ENCODE assay signal across 8 mouse cellular contexts in the genomic region with DNA sequence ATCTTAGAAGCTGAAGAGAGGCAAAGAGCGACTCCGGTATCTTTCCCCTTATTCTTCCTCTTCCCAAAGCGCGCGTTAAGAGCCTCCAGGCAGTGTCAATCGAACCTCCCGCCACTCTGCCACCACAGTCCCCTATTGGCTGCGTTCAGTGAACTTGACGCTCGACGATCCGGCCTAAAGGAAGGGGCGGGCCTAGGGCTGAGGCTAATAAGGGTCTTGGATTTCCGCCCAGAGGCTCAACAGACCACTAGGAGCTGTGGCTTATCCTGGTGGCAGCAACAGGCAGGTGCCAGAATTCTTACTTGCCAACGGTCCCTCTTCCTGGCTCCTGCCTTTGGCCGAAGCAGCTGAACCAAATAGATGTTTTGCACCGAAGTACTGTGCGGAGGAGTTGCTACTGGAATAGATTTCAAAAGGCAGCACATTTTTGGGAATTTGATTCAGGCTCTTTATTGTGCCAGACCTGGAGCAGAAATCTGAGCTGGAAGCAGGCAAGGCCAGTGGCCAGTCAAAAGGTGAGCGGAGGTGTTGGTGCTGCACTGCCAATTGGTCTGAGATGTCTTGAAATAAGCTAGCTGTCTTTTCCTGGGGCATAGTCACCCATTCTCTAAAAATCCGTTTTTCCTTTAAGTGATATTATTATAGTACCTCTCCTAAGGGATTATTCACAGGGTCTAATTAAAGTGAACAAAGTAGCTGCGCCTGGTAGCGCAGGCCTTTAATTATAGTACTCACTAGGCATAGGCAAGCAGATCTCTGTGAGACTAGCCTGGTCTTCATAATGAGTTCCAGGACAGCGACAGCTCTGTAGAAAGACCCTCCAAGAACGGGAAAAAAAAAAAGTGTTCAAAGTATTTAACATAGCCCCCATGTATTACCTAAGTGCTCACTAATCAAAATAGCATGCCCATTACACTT. TPM values are rescaled to one million over a fixed set of nuclear protein-coding genes. Genes with fewer than 3 reads are reported as not detected.
A peak's percentile ranks its signal among the peaks of the same experiment; 100 is the strongest.
DNase-seq lines count a peak whose midpoint lies in the region; ATAC-seq and TF ChIP-seq lines count a peak whose summit lies in the region.

Rad54l (minus strand) TSS at position 89 of the 918 bp plus-strand sequence.
Pomgnt1 (plus strand) TSS at position 239 of the 918 bp plus-strand sequence.

- 8% methylated on average over 24 of the region's 24 CpGs for WGBS in heart, embryonic 11.5 days (ENCODE audit: insufficient replicate concordance)
- WGBS in kidney, embryonic 15.5 days = 5% methylated on average over 24 of the region's 24 CpGs
- WGBS in liver, embryonic 12.5 days (ENCODE audit: insufficient replicate concordance) = 5% methylated on average over 24 of the region's 24 CpGs

- peak within 1 kb of the TSS; percentile 80 for H3K4me2 ChIP-seq in heart, embryonic 11.5 days
- H3K4me2 ChIP-seq in kidney, embryonic 15.5 days = peak within 1 kb of the TSS; percentile 68
- H3K4me2 ChIP-seq in liver, embryonic 12.5 days = peak within 1 kb of the TSS; percentile 86

- H3K27ac ChIP-seq in heart, embryonic 11.5 days (ENCODE audit: low read depth, low read length) = peak within 1 kb of the TSS; percentile 71; the same call in 1 of the 2 replicates
- H3K27ac ChIP-seq in kidney, embryonic 15.5 days = peak within 1 kb of the TSS; percentile 80
- H3K27ac ChIP-seq in liver, embryonic 12.5 days = peak within 1 kb of the TSS; percentile 80

- ATAC-seq in erythroblast, adult 5-6 weeks (replicated peaks; ENCODE audit: low FRiP score, poor library complexity, severe bottlenecking) = peak; percentile 94
- ATAC-seq in heart, embryonic 11.5 days (replicated peaks; ENCODE audit: insufficient number of reproducible peaks, low FRiP score, low TSS enrichment) = peak; percentile 92
- peak; percentile 98 for ATAC-seq in kidney, embryonic 15.5 days (replicated peaks; ENCODE audit: low FRiP score)
- peak; percentile 96 for ATAC-seq in liver, embryonic 12.5 days

- peak; percentile 56; the same call in 1 of the 2 replicates for TF ChIP-seq CTCF in brain, embryonic 14.5 days (IDR thresholded peaks at IDR 0.05; ENCODE audit: borderline replicate concordance, extremely low read depth, insufficient read depth, insufficient read length)

- H3K4me1 ChIP-seq in heart, embryonic 11.5 days (ENCODE audit: control insufficient read depth, insufficient read depth, low read length) = 0 out of 2 replicates have a peak, but pooled peaks cover 5% of the 10 kb centered on the region
- peaks cover 22% of the 10 kb centered on the region for H3K4me1 ChIP-seq in kidney, embryonic 15.5 days
- H3K4me1 ChIP-seq in liver, embryonic 12.5 days = peaks cover 36% of the 10 kb centered on the region

- H3K36me3 ChIP-seq in heart, embryonic 11.5 days (ENCODE audit: control insufficient read depth, insufficient read depth, low read length) = no peaks in the 10 kb centered on the region
- H3K36me3 ChIP-seq in kidney, embryonic 15.5 days = peaks cover 7% of the 10 kb centered on the region; the same call in 1 of the 2 replicates
- peaks cover 24% of the 10 kb centered on the region for H3K36me3 ChIP-seq in liver, embryonic 12.5 days
- no peaks in the 10 kb centered on the region; the same call in 1 of the 2 replicates for H3K36me3 ChIP-seq in splenic B cell, adult 2 months (ENCODE audit: control insufficient read depth, insufficient read depth, low read length, poor library complexity, severe bottlenecking)

- H3K9me3 ChIP-seq in heart, embryonic 11.5 days (replicated peaks; ENCODE audit: control insufficient read depth, low read length) = no peaks in the 10 kb centered on the region
- H3K9me3 ChIP-seq in kidney, embryonic 15.5 days (replicated peaks) = no peaks in the 10 kb centered on the region
- no peaks in the 10 kb centered on the region for H3K9me3 ChIP-seq in liver, embryonic 12.5 days (replicated peaks)

- peak; percentile 25; the same call in 1 of the 2 replicates for TF ChIP-seq POLR2A in brain, embryonic 14.5 days (IDR thresholded peaks at IDR 0.05; ENCODE audit: borderline replicate concordance, extremely low read depth, insufficient read depth, insufficient read length, poor library complexity, severe bottlenecking)

- peak; percentile 83 for DNase-seq in CD4-positive, CD25-positive, alpha-beta regulatory T cell, adult 2 months (ENCODE audit: low read depth, low spot score)
- peak; percentile 99 for DNase-seq in brain, embryonic 14.5 days (ENCODE audit: low read depth)
- DNase-seq in naive thymus-derived CD4-positive, alpha-beta T cell, adult 2 months (ENCODE audit: low read depth) = peak; percentile 65
- DNase-seq in splenic B cell, adult 2 months (ENCODE audit: low read depth, low spot score) = peak; percentile 84

- no peaks in the 10 kb centered on the region for H3K27me3 ChIP-seq in heart, embryonic 11.5 days (ENCODE audit: control insufficient read depth, insufficient read depth, low read length)
- no peaks in the 10 kb centered on the region for H3K27me3 ChIP-seq in kidney, embryonic 15.5 days
- H3K27me3 ChIP-seq in liver, embryonic 12.5 days (replicated peaks) = no peaks in the 10 kb centered on the region
- H3K27me3 ChIP-seq in splenic B cell, adult 2 months (ENCODE audit: control insufficient read depth, insufficient read depth, low read length, poor library complexity, severe bottlenecking) = no peaks in the 10 kb centered on the region

- peak within 1 kb of the TSS; percentile 65 for H3K4me3 ChIP-seq in heart, embryonic 11.5 days (ENCODE audit: low read depth, low read length)
- peak within 1 kb of the TSS; percentile 66 for H3K4me3 ChIP-seq in kidney, embryonic 15.5 days (replicated peaks)
- peak within 1 kb of the TSS; percentile 72 for H3K4me3 ChIP-seq in liver, embryonic 12.5 days

- H3K9ac ChIP-seq in heart, embryonic 11.5 days (ENCODE audit: low read depth, low read length) = peak within 1 kb of the TSS; percentile 71
- peak within 1 kb of the TSS; percentile 59 for H3K9ac ChIP-seq in kidney, embryonic 15.5 days
- H3K9ac ChIP-seq in liver, embryonic 12.5 days = peak within 1 kb of the TSS; percentile 77

RNA-seq across cellular contexts. Expression of gene Rad54l, which starts in this region (rescaled TPM):
- polyA plus RNA-seq in brain, embryonic 14.5 days (2012; rRNA removed) = 8.1 and 13.1 TPM in 2 replicates
- 7.7 and 8.1 TPM in 2 replicates for total RNA-seq in erythroblast, adult 5-6 weeks (2015; ENCODE audit: low replicate concordance)
- 14.8 and 16.8 TPM in 2 replicates for total RNA-seq in erythroblast, adult 5-6 weeks (2017; ENCODE audit: low replicate concordance)
- polyA plus RNA-seq in heart, embryonic 11.5 days (2014; fragmentation: Nextera tagmentation; extraction: Ambion mirVana) = 24.3 and 29.1 TPM in 2 replicates
- polyA plus RNA-seq in kidney, embryonic 15.5 days (2015; fragmentation: Nextera tagmentation; extraction: Ambion mirVana) = 34.4 and 36.6 TPM in 2 replicates
- 45.0 and 45.4 TPM in 2 replicates for polyA plus RNA-seq in liver, embryonic 12.5 days (2016; fragmentation: Nextera tagmentation; extraction: Ambion mirVana)

RNA-seq across cellular contexts. Expression of gene Pomgnt1, which starts in this region (rescaled TPM):
- polyA plus RNA-seq in brain, embryonic 14.5 days (2012; rRNA removed) = 73.2 and 79.8 TPM in 2 replicates
- 0.63 and 7.9 TPM in 2 replicates for total RNA-seq in erythroblast, adult 5-6 weeks (2015; ENCODE audit: low replicate concordance)
- total RNA-seq in erythroblast, adult 5-6 weeks (2017; ENCODE audit: low replicate concordance) = 2.2 and 6.8 TPM in 2 replicates
- 57.9 and 62.2 TPM in 2 replicates for polyA plus RNA-seq in heart, embryonic 11.5 days (2014; fragmentation: Nextera tagmentation; extraction: Ambion mirVana)
- polyA plus RNA-seq in kidney, embryonic 15.5 days (2015; fragmentation: Nextera tagmentation; extraction: Ambion mirVana) = 61.7 and 62.2 TPM in 2 replicates
- 23.8 and 24.2 TPM in 2 replicates for polyA plus RNA-seq in liver, embryonic 12.5 days (2016; fragmentation: Nextera tagmentation; extraction: Ambion mirVana)

Comparison
In these comparisons a context has a peak if more than half of its experiments do, and no peak if none do; other contexts are left out.
1. Peak in every context shown above with its lines: DNase-seq, ATAC-seq, H3K4me3 ChIP-seq and H3K27ac ChIP-seq.